Mouse (Mus musculus) kidney, postnatal 0 days (tissue): ENCODE measurements around the gene Krtap15. TPM values are rescaled to one million over a fixed set of nuclear protein-coding genes. Genes with fewer than 3 reads are reported as not detected.

Experiments used
- ATAC-seq: fragments of 200-750 bp; cut with Nextera tagmentation; replicated peaks from 2 replicates; pipeline ENCODE4 v1.8.0; 2017; ENCODE audit warnings: low read depth, moderate number of reproducible peaks, moderate TSS enrichment, moderate library complexity; ENCODE audit not compliant: low FRiP score
- DNase-seq: peaks from one replicate; pipeline ENCODE4 v3.0.0-alpha.2; 2016; ENCODE audit warnings: low spot score
- H3K27ac ChIP-seq: fragments of 300-500 bp; sonication (generic); 2 replicates; pipeline ENCODE4 v1.5.1; 2014; ENCODE audit warnings: mild to moderate bottlenecking
- H3K27me3 ChIP-seq: fragments of 300-500 bp; sonication (generic); 2 replicates; pipeline ENCODE4 v1.6.1; 2014; ENCODE audit warnings: low read length, mixed read lengths; ENCODE audit not compliant: insufficient read depth
- H3K36me3 ChIP-seq: fragments of 300-500 bp; sonication (generic); 2 replicates; pipeline ENCODE4 v1.6.1; 2014; ENCODE audit warnings: low read length, mixed read lengths; ENCODE audit not compliant: insufficient read depth
- H3K4me1 ChIP-seq: fragments of 300-500 bp; sonication (generic); replicated peaks from 2 replicates; pipeline ENCODE4 v1.6.1; 2014; ENCODE audit warnings: antibody characterized with exemption, low read length, mixed read lengths; ENCODE audit not compliant: insufficient read depth
- H3K4me2 ChIP-seq: fragments of 300-500 bp; sonication (generic); 2 replicates; pipeline ENCODE4 v1.6.1; 2014; ENCODE audit warnings: mild to moderate bottlenecking, low read length, moderate library complexity, mixed read lengths
- H3K4me3 ChIP-seq: fragments of 300-500 bp; sonication (generic); replicated peaks from 2 replicates; pipeline ENCODE4 v1.5.1; 2014; ENCODE audit warnings: low read depth, low read length
- H3K9ac ChIP-seq: fragments of 300-500 bp; sonication (generic); 2 replicates; pipeline ENCODE4 v1.6.1; 2014; ENCODE audit warnings: low read depth, low read length
- H3K9me3 ChIP-seq: fragments of 300-500 bp; sonication (generic); replicated peaks from 2 replicates; pipeline ENCODE4 v1.6.1; 2016; ENCODE audit warnings: low read length, inconsistent platforms, mixed read lengths
- CTCF ChIP-seq: IDR thresholded peaks from 2 replicates; pipeline ENCODE4 v1.5.1; 2016; ENCODE audit warnings: antibody characterized with exemption, low read depth, mild to moderate bottlenecking, moderate library complexity
- WGBS: fragments of 180-500 bp; shearing (Covaris S2); extraction: QIAGEN DNeasy Blood & Tissue Kit; methylation state at CpG from one replicate; pipeline ENCODE4 v1.1.7; 2014; 5-methylcytosine and 5-hydroxymethylcytosine counted together
- polyA plus RNA-seq: library from polyadenylated mRNA; unstranded; fragments of >200 nt; fragmentation: Nextera tagmentation; extraction: Ambion mirVana; gene quantifications from 2 replicates; pipeline ENCODE4 v1.2.1, GENCODE M21; 2015

Gene Krtap15
- polyA plus RNA-seq, 1 experiment from 2014 or later = not detected

DNA sequence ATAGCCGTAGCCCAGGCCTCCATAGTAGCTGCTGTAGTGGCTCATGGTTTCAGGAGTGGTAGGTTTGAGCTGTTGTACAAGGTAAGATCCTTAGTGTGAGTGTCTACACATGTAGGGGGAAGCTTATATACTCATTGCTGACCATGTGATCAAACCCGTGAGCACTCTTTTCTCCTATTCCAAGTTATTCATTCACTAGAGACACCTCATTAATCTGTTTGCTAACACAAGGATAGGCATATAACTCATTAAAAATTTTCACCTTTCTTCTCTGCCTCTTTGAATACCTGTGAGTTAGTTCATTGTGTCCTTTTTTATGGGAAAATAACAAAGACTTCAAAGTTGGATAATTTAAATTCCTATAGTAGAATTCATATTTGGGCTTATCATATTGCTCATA, 57.9 kb downstream of the Krtap15 start, which contains the start of gene Krtap19-3:
TSS of gene Krtap19-3 (minus strand) at position 101 of the 400 bp plus-strand sequence.
- DNase-seq (no peak), ATAC-seq (no peak)
- no peaks in the 10 kb centered on the region for H3K9me3 ChIP-seq
- H3K4me3 ChIP-seq = no peak within 1 kb of the TSS
- H3K27me3 ChIP-seq = no peaks in the 10 kb centered on the region
- H3K27ac ChIP-seq = no peak within 1 kb of the TSS
- H3K4me1 ChIP-seq = no peaks in the 10 kb centered on the region
- H3K9ac ChIP-seq = no peak within 1 kb of the TSS
- no peaks in the 10 kb centered on the region for H3K36me3 ChIP-seq
- TF ChIP-seq CTCF = no peak
- WGBS = 74% methylated on average over 2 of the region's 2 CpGs
- no peak within 1 kb of the TSS for H3K4me2 ChIP-seq

Other genes starting within 250 kb of the Krtap15 start
- gene Krtap24-1, start 207.9 kb upstream of the Krtap15 start, polyA plus RNA-seq = not detected in 2 replicates
- gene 2310079G19Rik, start 192.5 kb upstream of the Krtap15 start, polyA plus RNA-seq = not detected in 2 replicates
- not detected in 2 replicates for gene Krtap26-1, start 172.4 kb upstream of the Krtap15 start, polyA plus RNA-seq
- gene Krtap27-1, start 148.5 kb upstream of the Krtap15 start, polyA plus RNA-seq = not detected in 2 replicates
- gene 2310061N02Rik, start 112.3 kb upstream of the Krtap15 start, polyA plus RNA-seq = not detected in 2 replicates
- not detected in 2 replicates for gene Krtap13-1, start 91.4 kb upstream of the Krtap15 start, polyA plus RNA-seq
- not detected in 2 replicates for gene Krtap13, start 68.6 kb upstream of the Krtap15 start, polyA plus RNA-seq
- not detected in 2 replicates for gene 2310034C09Rik, start 61.4 kb upstream of the Krtap15 start, polyA plus RNA-seq
- gene 2310057N15Rik, start 46.0 kb upstream of the Krtap15 start, polyA plus RNA-seq = not detected in 2 replicates
- gene Gm5965, start 42.3 kb upstream of the Krtap15 start, polyA plus RNA-seq = not detected in 2 replicates
- not detected in 2 replicates for gene Gm20741, start 8.0 kb upstream of the Krtap15 start, polyA plus RNA-seq
- not detected in 2 replicates for gene Krtap14, start 5.9 kb downstream of the Krtap15 start, polyA plus RNA-seq
- not detected in 2 replicates for gene Krtap19-1, start 49.2 kb downstream of the Krtap15 start, polyA plus RNA-seq
- not detected in 2 replicates for gene Krtap19-2, start 54.1 kb downstream of the Krtap15 start, polyA plus RNA-seq
- not detected in 2 replicates for gene Krtap19-3, start 57.8 kb downstream of the Krtap15 start, polyA plus RNA-seq
- not detected in 2 replicates for gene Krtap19-4, start 64.9 kb downstream of the Krtap15 start, polyA plus RNA-seq
- gene Krtap19-5, start 76.2 kb downstream of the Krtap15 start, polyA plus RNA-seq = not detected in 2 replicates
- not detected in 2 replicates for gene Krtap19-9b, start 112.0 kb downstream of the Krtap15 start, polyA plus RNA-seq
- not detected in 2 replicates for gene Krtap16-3, start 142.7 kb downstream of the Krtap15 start, polyA plus RNA-seq
- not detected in 2 replicates for gene Krtap22-2, start 190.5 kb downstream of the Krtap15 start, polyA plus RNA-seq
- not detected in 2 replicates for gene Gm10229, start 195.1 kb downstream of the Krtap15 start, polyA plus RNA-seq
- gene Krtap6-1, start 211.5 kb downstream of the Krtap15 start, polyA plus RNA-seq = not detected in 2 replicates
- not detected in 2 replicates for gene Gm10228, start 221.3 kb downstream of the Krtap15 start, polyA plus RNA-seq
- not detected in 2 replicates for gene Krtap6-5, start 227.7 kb downstream of the Krtap15 start, polyA plus RNA-seq
- not detected in 2 replicates for gene 1110025L11Rik, start 243.8 kb downstream of the Krtap15 start, polyA plus RNA-seq